Mouse (Mus musculus): ENCODE results near the gene Numbl.
A peak's percentile ranks its signal among the peaks of the same experiment; 100 is the strongest.

Gene Numbl

DNA sequence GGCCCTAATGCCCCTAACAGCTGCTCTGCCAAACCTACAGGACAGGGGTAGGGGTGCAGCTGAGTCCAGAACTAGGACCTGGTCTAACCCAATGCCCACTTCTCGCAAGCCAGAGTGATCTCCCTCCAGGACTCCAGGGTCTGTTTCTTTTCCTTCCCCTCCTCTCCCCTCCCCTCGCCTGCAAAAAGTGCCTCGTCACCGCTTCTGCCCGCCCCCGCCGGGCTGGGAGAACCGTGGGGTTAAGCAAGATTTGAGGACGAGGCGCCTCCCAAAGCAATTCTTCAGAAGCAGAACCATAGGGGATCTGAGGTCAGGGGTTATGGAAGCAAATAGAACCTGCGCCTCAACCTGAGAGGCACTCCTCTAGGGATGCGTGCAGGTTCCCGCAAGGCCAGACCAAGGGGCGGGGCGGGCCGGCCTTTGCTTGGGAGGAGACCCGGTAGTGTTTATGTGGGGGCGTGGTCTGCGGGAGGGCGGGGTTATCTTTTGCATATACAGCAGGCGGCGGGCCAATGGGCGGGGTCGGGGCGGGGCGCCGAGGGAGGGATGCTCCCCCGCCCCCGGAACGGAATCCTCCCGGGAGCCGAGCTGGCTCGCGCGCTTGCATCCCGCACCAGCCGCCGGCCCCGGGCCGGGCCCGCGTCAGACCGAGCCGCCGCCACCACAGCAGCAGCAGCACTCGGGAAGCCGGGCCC, at the start of gene Numbl:
Gene Numbl (plus strand): TSS at position 229 of the 695 bp plus-strand sequence.
- DNase-seq, result peak; percentile 90

DNA sequence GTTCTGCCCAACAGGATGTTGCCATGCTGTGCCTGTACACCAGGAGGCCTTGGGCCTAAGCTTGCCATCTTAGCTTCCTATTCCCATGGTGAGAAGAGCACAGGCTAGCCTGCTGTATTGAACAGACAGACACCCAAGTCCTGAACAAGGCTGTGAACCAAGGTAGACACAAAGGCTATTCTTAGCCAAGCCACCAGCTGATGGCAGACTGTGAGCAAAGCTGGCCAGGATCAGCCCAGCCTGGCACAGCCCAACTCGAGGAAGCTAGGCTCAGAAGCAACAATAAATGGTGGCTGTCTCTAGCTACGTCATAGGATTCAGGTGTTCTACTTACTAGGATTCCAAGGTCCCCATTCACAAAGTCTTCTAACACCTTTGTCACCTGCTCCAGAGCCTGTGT, 45.6 kb upstream of the Numbl start:
- no peak for DNase-seq

DNA sequence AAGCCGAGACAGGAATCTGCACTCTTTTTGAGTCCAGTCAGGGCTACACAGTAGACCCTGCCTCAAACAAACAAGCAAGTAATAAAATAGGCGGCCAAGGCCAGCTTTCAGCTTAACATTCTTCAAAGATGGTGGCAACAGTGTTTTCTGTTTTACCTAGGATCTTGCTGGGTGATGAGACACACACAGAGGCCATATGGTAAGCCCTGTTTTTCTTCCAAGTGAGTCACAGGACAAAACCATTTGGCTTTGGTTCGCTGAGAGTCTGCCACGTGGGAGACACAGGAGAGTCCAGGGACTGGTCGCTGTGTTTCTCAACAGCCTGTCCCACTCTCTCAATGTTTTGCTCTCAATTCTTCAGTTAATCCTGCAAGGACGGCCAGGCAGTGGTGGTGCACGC, 39.6 kb upstream of the Numbl start:
- DNase-seq, result no peak

- no peak for DNase-seq
Measured at GRCm38 (mm10) chr7:27219937-27220336, 38.3 kb upstream of the Numbl start.

DNA sequence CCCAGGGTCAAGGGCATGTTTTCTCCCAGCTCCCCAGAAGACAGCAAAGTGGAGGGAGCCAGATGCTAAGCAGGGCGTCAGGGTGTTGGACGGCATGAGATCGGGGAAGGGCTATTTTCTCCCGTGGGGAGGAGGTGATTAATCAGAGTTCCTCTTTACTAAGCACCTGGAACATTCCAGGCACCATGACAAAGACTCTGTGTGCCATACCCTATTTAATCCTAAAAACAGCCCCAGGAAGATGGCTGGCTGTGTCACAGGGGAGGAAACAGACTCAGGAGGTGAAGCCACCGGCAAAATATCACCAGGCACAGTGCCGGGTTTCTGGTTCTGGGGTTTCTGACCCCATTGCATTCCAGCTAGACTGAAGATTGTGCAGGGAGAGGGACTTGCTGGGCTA, 36.3 kb upstream of the Numbl start:
- DNase-seq, result no peak

GRCm38 (mm10) chr7:27222538-27222937, 35.7 kb upstream of the Numbl start:
- DNase-seq, result no peak

DNA sequence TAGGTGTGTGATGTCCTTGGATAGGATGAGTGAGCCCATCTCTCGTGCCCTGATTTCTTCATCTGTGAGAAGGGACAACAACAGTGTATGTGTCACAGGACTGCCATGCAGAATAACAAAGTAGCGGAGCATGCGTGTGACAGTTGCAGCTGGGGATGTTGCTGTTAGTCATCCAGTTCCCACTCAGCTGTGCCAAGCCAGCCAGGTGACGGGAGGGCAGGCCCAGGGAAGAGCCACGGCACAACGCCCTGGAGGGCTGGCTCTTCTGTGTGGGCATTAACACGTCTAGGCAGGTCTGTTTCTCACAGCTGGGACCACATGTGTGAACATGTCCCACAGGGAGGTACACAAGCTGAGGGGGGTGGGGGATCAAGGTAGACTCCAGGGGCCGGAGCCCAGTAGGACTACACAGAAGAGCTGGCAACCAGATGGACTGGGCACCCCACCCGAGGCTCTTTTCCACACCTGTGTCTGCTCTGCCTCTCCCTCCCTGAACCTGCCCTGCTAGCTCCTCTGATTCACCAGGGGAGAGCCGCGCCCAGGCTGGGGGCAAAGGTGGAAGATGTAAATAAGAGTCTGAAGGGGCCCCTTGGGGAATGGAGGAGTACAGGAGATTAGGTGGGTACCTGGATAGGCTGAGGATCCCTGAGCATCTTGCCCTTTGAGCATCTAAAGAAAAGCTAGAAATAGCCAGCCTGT, 33.2 kb upstream of the Numbl start:
- no peak for DNase-seq

- no peak for DNase-seq
Measured at GRCm38 (mm10) chr7:27227276-27227675, 31.0 kb upstream of the Numbl start.

GRCm38 (mm10) chr7:27227676-27228075, 30.6 kb upstream of the Numbl start:
- peak; percentile 4 to 10 for DNase-seq

DNA sequence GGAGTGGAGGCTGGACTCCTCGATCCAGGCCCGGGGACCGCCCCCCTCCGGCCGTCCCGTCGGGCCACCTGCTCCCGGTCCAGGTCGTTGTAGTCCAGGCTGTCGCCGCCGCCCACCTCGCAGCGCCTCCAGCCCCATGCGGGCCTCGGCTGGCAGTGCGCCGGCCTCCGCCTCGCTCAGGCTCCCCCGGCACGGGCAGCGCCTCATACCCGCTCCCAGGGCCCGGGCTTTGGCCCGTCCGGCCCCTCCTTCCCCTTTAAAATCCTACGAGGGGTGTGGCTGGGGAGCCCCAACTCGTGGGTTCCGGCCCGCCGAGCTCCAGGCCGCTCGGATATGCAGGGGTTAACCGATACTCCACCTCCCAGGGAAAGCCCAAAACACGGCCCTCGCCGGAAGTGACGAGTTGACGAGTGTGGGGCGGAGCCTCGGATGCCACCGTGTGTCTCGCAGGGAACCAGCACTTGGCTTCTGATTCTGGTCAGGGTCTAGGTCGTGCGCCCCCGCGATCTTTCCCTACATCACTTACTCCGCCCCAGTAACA, 29.9 kb upstream of the Numbl start, which contains the start of gene Itpkc:
Gene Itpkc (minus strand): TSS at position 381 of the 541 bp plus-strand sequence.
- peak; percentile 92 for DNase-seq

- no peak for DNase-seq
Measured at GRCm38 (mm10) chr7:27228865-27229264, 29.4 kb upstream of the Numbl start.

GRCm38 (mm10) chr7:27230781-27231180, 27.5 kb upstream of the Numbl start:
- peak; percentile 26 to 27 for DNase-seq

GRCm38 (mm10) chr7:27231693-27232331, 26.4 kb upstream of the Numbl start:
- no peak for DNase-seq

DNA sequence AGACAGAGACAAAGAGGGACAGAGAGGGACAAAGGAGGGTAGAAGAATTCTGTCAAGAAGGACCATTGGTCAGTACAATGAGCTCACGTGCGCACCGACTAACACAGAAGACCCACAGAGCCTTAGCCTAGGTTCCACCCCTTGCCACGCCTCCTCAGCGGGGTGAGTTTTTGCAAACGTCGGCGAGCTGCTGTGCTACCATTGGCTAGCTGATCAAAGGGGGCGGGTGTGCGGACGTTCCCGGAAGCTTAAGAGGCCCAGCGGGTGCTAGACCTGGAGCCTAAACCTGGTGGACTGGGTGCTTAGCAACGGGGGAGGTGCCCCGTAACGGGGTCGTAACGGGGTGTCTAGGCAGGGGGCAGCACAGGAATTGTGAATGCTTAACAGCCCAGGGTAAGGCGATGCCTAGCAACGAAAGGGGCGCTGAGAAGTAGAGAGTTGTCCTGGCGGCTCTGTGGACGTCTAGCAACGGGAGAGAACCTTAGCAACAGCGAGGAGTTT, 25.4 kb upstream of the Numbl start, which contains the start of gene Coq8b:
Gene Coq8b (plus strand): TSS at position 243 of the 501 bp plus-strand sequence.
- DNase-seq, result peak; percentile 93 to 94

GRCm38 (mm10) chr7:27233300-27233699, 24.9 kb upstream of the Numbl start:
- DNase-seq, result no peak

GRCm38 (mm10) chr7:27235726-27236125, 22.5 kb upstream of the Numbl start:
- no peak for DNase-seq

- DNase-seq, result no peak
Measured at GRCm38 (mm10) chr7:27237527-27237926, 20.7 kb upstream of the Numbl start.

- no peak for DNase-seq
Measured at GRCm38 (mm10) chr7:27238568-27238967, 19.7 kb upstream of the Numbl start.

- DNase-seq, result no peak
Measured at GRCm38 (mm10) chr7:27243211-27243610, 15.0 kb upstream of the Numbl start.

- peak; percentile 70 to 71 for DNase-seq
Measured at GRCm38 (mm10) chr7:27244088-27244487, 14.1 kb upstream of the Numbl start.

GRCm38 (mm10) chr7:27249146-27249545, 9.1 kb upstream of the Numbl start:
- DNase-seq, result peak; percentile 45 to 46

DNA sequence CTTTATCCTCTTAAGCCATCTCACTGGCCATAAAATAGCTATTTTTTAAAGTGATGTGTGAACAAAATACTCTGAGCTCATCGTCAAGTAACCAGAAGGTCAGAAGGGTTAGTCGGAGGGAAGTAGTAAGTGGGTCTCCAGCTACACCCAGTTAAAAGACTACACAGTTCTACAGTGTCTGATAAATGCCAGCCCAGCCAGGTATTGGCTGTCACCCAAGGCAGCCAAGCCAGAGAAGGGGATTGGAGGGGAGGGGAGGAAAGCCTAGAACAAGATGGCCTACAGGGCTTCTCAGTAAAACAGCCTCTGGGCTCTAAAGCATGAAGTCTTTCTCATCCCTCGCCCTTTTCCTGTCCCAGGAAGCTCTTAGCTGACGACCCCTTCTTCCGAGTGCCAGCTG, 8.3 kb upstream of the Numbl start:
- no peak for DNase-seq

DNA sequence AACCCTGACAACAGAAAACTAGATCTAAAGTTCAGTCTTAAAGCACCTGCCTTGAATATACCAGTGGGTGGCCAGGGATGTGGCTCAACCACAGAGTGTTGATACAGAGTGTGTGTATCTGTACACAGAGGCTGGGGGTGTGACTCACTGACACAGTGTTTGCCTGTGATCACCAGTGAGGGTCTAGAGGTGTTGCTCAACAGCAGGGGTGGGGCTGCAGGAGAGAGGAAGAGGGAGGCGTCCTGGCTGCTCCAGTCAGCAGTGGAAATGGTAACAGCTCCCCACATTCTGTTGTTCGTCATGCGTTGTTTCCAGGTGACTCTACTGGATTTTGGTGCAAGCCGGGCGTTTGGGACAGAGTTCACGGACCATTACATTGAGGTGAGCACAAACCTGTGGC, 6.3 kb upstream of the Numbl start:
- no peak for DNase-seq

Measured in B cell, adult 2 months (primary cell).